15 mouse cellular contexts compared by ENCODE assay signal in genomic region chr5:39374199-39374598, GRCm38 (mm10).
"Had no signal": no experiment of that assay in that cellular context is flagged by ENCODE, and none has a peak within 500 bp of the region (broad histone marks: within the 10 kb centered on the region; RNA-seq: fewer than 3 reads in every experiment).

No protein-coding gene starts in this region.

- H3K27me3 ChIP-seq: neural tube, embryonic 13.5 days; neural tube, embryonic 15.5 days; stomach, embryonic 15.5 days had no signal

- DNase-seq: retina, postnatal 1 day; right cerebral cortex, adult 18-20 months; right cerebral cortex, postnatal 14 days; right cerebral cortex, postnatal 25 days; right cerebral cortex, postnatal 4 days; spleen, adult 18-20 months; thymus, adult 18-20 months; thymus, adult 2 months; thymus, postnatal 14 days; thymus, postnatal 25 days; thymus, postnatal 36 days; thymus, postnatal 4 days had no signal
